Mouse (Mus musculus): ENCODE results near the gene Oaz2. TPM values are rescaled to one million over a fixed set of nuclear protein-coding genes. Genes with fewer than 3 reads are reported as not detected.

Oaz2 gene
- 82.2 and 94.7 TPM in 2 replicates for polyA plus RNA-seq (2012; rRNA removed)

DNA sequence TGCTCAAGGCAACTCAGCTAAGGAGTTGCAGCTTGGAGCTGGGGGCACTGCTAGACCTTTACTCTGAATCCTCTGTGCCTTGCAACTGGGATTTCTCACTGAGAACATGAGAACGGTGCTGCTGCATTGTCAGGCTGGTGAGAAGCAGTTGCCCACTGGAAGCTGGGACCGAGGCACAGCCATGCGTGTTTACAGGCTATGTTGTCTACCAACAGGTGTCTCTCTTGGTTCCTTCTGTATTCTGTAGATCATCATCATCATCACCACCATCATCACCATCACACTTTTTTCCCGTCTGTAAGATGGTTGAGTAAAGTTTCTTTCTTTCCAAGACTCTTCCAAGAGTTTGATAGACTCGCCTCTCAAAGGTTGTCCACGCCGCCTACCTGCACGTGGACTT is at the start of gene Oaz2:
Gene Oaz2, plus strand, starts transcription at position 301 of the 400 bp plus-strand sequence.

DNA sequence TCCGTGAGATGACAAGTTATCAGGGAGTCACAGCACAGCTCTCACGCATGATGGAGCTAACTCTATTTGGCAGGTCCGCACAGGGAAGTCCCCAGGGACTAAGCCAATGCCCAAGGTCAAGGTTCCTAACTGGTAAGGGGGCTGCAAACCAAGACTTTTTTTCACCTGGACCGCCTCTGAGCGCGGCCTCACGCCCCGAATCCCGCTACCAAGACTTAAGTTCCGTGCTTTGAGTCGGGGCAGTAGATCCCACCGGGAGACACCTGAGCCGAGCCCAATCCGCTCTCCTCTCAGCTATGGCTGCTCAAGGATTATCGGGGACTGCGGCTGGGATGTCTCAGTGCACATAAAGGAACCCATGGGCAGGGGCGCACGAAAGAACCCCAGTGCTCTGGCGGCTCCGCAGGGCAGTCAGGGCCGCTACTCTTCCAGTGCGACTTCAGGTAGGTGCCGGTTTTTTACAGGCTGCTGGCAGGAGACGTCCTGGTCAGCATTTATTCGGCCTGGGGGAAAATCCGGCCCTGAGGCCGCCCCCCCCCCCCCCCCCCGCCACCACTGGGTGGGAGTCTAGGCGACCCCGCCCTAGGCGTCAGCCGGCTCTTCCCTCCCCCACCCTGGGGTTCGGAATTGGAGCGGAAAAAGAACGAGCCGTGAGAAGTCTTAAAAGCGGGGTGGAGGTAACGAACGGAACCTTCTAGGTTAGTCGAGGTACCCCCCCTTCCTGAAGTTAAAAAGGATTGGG is 38.6 kb upstream of the Oaz2 start, which contains the start of gene Rbpms2:
Gene Rbpms2, plus strand, starts transcription at position 624 of the 742 bp plus-strand sequence.

Other genes starting within 250 kb of the Oaz2 start
- 2.3 and 2.7 TPM in 2 replicates for gene Slc51b, start 245.0 kb upstream of the Oaz2 start, polyA plus RNA-seq (2012; rRNA removed)
- gene Mtfmt, start 232.2 kb upstream of the Oaz2 start, polyA plus RNA-seq (2012; rRNA removed) = 8.4 and 10.7 TPM in 2 replicates
- gene Spg21, start 207.1 kb upstream of the Oaz2 start, polyA plus RNA-seq (2012; rRNA removed) = 11.5 and 12.6 TPM in 2 replicates
- not detected in 2 replicates for gene Ankdd1a, start 147.8 kb upstream of the Oaz2 start, polyA plus RNA-seq (2012; rRNA removed)
- 13.8 and 17.2 TPM in 2 replicates for gene Plekho2, start 88.0 kb upstream of the Oaz2 start, polyA plus RNA-seq (2012; rRNA removed)
- 3.1 and 4.6 TPM in 2 replicates for gene Pif1, start 80.8 kb upstream of the Oaz2 start, polyA plus RNA-seq (2012; rRNA removed)
- gene Rbpms2, start 38.4 kb upstream of the Oaz2 start, polyA plus RNA-seq (2012; rRNA removed) = 45.0 and 57.6 TPM in 2 replicates
- gene Zfp609, start 159.6 kb downstream of the Oaz2 start, polyA plus RNA-seq (2012; rRNA removed) = 5.9 and 9.5 TPM in 2 replicates
- gene Pclaf, start 222.2 kb downstream of the Oaz2 start, polyA plus RNA-seq (2012; rRNA removed) = 1.5 and 1.9 TPM in 2 replicates
- gene Trip4, start 240.8 kb downstream of the Oaz2 start, polyA plus RNA-seq (2012; rRNA removed) = 3.5 and 4.5 TPM in 2 replicates
- 3.9 TPM in 2 replicates for gene Csnk1g1, start 240.9 kb downstream of the Oaz2 start, polyA plus RNA-seq (2012; rRNA removed)

All from colon, adult 2 months (tissue).